Mouse (Mus musculus) bone marrow, adult 2 months (tissue): ENCODE results near the gene Gcn1l1. TPM values are rescaled to one million over a fixed set of nuclear protein-coding genes. Genes with fewer than 3 reads are reported as not detected.
"Not testable (repeated sequence)": the region's sequence is repeated elsewhere in the genome, so short reads cannot be mapped to it uniquely, and the experiment has no call there.

ENCODE experiments used
- H3K27ac ChIP-seq: fragments of 200-500 bp; 2 replicates; pipeline ENCODE4 v1.5.1; 2012; ENCODE audit warnings: low read depth, mild to moderate bottlenecking, control low read depth, inconsistent platforms, low read length; ENCODE audit not compliant: control insufficient read depth, poor library complexity, insufficient read depth
- H3K4me1 ChIP-seq: fragments of 200-500 bp; 2 replicates; pipeline ENCODE4 v1.6.1; 2011; ENCODE audit warnings: low read length; ENCODE audit not compliant: control insufficient read depth, insufficient read depth
- H3K4me3 ChIP-seq: fragments of 200-500 bp; replicated peaks from 2 replicates; pipeline ENCODE3; 2011; ENCODE audit warnings: mild to moderate bottlenecking, low read depth, low read length, control low read depth; ENCODE audit not compliant: control insufficient read depth
- CTCF ChIP-seq: fragments of 200-500 bp; IDR thresholded peaks from 2 replicates; pipeline ENCODE4 v1.5.1; 2011; ENCODE audit warnings: low read length, control low read depth; ENCODE audit not compliant: control insufficient read depth, insufficient read depth
- POLR2A ChIP-seq: fragments of 200-500 bp; IDR thresholded peaks from 2 replicates; pipeline ENCODE4 v1.6.1; 2011; ENCODE audit warnings: low read depth, mild to moderate bottlenecking, control low read depth, low read length, borderline replicate concordance; ENCODE audit not compliant: control insufficient read depth
- WGBS: fragments of 180-500 bp; shearing (Covaris S2); methylation state at CpG from one replicate; pipeline ENCODE4 v1.1.7; 2018; 5-methylcytosine and 5-hydroxymethylcytosine counted together
- polyA plus RNA-seq: library from polyadenylated mRNA; stranded (reverse); fragments of >200 nt; gene quantifications from 2 replicates; pipeline ENCODE4 v1.2.4, GENCODE M21; 2011; ENCODE audit warnings: low replicate concordance; ENCODE audit not compliant: missing spikeins, insufficient read depth, insufficient read length

Gcn1l1 gene
- polyA plus RNA-seq, 1 experiment, result 38.4 TPM

GRCm38 (mm10) chr5:115574992-115575391, 9.9 kb downstream of the Gcn1l1 start:
- H3K4me1 ChIP-seq, result no peaks in the 10 kb centered on the region
- TF ChIP-seq POLR2A (no peak), CTCF (no peak)
- no peak overlapping the region for H3K27ac ChIP-seq
- H3K4me3 ChIP-seq, result no peak overlapping the region
- 21% methylated on average over 8 of the region's 8 CpGs for WGBS

GRCm38 (mm10) chr5:115577686-115578085, 12.6 kb downstream of the Gcn1l1 start:
- 93% methylated on average over 4 of the region's 4 CpGs for WGBS
- not testable (repeated sequence) for H3K4me1 ChIP-seq, H3K4me3 ChIP-seq, H3K27ac ChIP-seq

GRCm38 (mm10) chr5:115578922-115579321, 13.9 kb downstream of the Gcn1l1 start:
- 77% methylated on average over 14 of the region's 14 CpGs for WGBS
- H3K4me3 ChIP-seq, result no peak overlapping the region
- TF ChIP-seq CTCF (no peak), POLR2A (no peak)
- H3K4me1 ChIP-seq, result no peaks in the 10 kb centered on the region
- H3K27ac ChIP-seq, result no peak overlapping the region

GRCm38 (mm10) chr5:115579363-115579762, 14.3 kb downstream of the Gcn1l1 start:
- H3K4me1 ChIP-seq, result no peaks in the 10 kb centered on the region

DNA sequence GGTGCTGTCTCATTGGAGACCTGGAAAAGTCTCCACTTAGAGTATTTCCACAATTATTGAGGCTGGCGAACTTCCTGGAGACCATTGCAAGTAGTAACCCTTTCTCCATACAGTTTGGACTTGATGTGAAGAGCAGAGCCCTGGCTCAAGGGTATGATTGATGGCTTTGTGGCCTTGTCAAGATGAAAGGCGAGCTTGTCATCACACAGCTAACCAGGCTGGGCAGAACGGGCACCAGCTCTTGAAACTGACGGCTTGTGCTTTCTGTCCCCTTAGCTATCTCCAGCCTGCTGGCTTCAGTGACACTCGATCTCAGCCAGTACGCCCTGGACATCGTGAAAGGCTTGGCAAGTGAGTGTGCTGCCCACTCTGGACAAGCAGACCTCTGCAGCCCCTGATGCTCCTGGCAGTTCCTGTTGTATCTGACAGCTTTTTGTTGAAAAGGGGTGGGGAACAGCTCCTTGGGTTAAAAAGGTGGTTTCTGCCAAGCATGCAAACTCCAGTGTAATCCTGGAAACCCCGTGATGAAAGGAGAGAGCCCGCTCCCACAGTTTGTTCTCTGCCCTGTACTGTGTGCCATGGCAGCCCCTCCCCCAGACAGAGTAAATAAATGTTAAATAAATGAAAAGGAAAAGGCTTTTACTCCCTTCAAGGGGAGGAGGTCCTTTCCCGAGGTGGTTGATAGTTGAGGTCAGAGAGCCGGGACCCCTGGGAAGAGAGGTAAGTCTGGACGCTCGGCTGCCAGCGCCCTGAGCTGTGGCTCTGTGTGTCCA, 15.4 kb downstream of the Gcn1l1 start:
- WGBS, result 93% methylated on average over 14 of the region's 14 CpGs
- no peak overlapping the region for H3K4me3 ChIP-seq
- no peak for TF ChIP-seq CTCF
- TF ChIP-seq POLR2A, result no peak

More at GRCm38 (mm10) chr5:115579363-115579762, 14.3 kb downstream of the Gcn1l1 start:
- Histone ChIP-seq H3K4me3 (no peak overlapping the region), H3K27ac (no peak overlapping the region)
- TF ChIP-seq CTCF (no peak), POLR2A (no peak)
- 75% methylated on average over 5 of the region's 5 CpGs for WGBS

DNA sequence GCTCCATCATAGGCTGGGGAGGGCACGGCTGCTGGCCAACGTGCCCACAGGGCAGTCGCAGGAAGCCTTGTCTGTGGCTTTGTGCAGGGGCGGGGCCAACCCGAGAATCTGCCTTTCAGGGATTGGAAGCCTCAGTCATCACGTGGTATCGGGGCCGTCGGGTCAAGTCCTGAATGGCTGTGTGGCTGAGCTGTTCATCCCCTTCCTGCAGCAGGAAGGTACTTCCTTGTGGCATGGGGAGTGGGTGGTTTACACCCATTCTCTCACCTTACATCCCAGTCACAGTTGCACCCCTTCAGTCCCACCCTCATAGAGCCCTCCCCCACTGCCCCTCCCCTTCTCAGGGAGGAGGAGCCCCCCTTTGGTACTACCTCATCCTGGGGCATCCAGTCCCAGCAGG, 16.6 kb downstream of the Gcn1l1 start:
- whole genome bisulfite sequencing, result 94% methylated on average over 9 of the region's 9 CpGs
- Histone ChIP-seq H3K27ac (no peak overlapping the region), H3K4me3 (no peak overlapping the region), H3K4me1 (no peaks in the 10 kb centered on the region)
- TF ChIP-seq POLR2A, result no peak
- TF ChIP-seq CTCF, result no peak

More for the DNA sequence above, 15.4 kb downstream of the Gcn1l1 start:
- no peaks in the 10 kb centered on the region for H3K4me1 ChIP-seq
- no peak overlapping the region for H3K27ac ChIP-seq

DNA sequence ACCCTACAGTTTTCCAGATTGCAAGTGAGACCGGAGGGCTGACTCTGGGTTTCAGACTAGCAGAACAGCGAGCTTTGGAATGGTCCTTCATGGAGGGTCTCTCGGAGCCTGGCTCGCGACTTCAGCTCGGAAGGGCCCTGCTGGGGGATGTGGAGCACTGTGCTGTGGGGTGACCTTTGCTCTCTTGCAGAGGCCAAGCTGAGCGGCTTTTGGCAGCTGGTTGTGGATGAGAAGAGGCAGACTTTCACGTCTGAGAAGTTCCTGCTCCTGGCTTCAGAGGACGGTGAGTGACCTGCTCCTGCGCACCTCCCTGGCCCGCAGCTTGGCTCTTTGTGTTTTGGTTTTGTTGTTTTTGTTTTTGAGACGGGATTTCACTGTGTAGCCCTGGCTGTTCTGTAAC, 20.6 kb downstream of the Gcn1l1 start:
- 91% methylated on average over 12 of the region's 12 CpGs for WGBS
- Histone ChIP-seq H3K27ac (no peak overlapping the region), H3K4me1 (no peaks in the 10 kb centered on the region), H3K4me3 (no peak overlapping the region)
- TF ChIP-seq POLR2A (no peak), CTCF (no peak)

GRCm38 (mm10) chr5:115586166-115586565, 21.1 kb downstream of the Gcn1l1 start:
- H3K4me1 ChIP-seq, result no peaks in the 10 kb centered on the region
- H3K27ac ChIP-seq, result no peak overlapping the region
- WGBS, result 92% methylated on average over 15 of the region's 15 CpGs
- no peak overlapping the region for H3K4me3 ChIP-seq
- TF ChIP-seq CTCF (no peak), POLR2A (no peak)

GRCm38 (mm10) chr5:115586780-115587179, 21.7 kb downstream of the Gcn1l1 start:
- H3K4me3 ChIP-seq, result no peak overlapping the region
- H3K4me1 ChIP-seq, result no peaks in the 10 kb centered on the region
- no peak overlapping the region for H3K27ac ChIP-seq
- TF ChIP-seq POLR2A (no peak), CTCF (no peak)
- 95% methylated on average over 2 of the region's 2 CpGs for WGBS
